Mouse (Mus musculus): ENCODE data around the gene Adra2a. TPM values are rescaled to one million over a fixed set of nuclear protein-coding genes. Genes with fewer than 3 reads are reported as not detected.

Gene Adra2a
- total RNA-seq, 1 experiment from 2014 or later, result 0.23 TPM

DNA sequence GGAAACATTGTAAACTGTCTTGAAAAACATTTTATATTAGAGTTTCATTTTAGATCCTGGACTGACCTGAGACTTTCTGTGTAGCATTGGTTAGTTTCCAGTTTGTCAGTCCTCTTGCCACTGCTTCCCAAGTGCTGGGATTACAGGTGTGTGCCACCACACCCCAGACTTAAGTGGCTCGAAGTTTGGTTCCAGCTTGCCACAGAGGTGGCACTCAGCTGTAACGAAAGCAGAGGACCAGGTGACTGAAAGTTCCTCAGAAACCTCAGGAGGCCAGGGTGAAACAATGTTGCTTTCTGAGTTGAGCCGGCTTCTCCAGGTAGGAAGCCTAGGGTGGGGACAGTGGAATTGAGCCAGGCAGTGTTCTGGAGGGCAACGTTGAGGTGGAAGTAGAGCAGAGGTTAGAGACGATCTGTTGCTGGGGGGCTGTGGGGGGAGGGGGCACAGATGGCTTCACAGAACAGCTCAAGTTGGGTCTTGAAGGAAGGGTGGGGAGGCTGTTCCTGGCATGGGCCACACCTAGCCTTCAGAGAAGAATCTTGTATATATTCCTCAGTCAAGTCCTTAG lies 28.4 kb downstream of the Adra2a start:
- ATAC-seq (ENCODE audit: extremely low read depth, insufficient number of reproducible peaks, low FRiP score, poor library complexity, severe bottlenecking), result no peak

- no peak for ATAC-seq (ENCODE audit: extremely low read depth, insufficient number of reproducible peaks, low FRiP score, poor library complexity, severe bottlenecking)
These were observed 32.7 kb downstream of the Adra2a start for GRCm38 (mm10) chr19:54076362-54077349.

DNA sequence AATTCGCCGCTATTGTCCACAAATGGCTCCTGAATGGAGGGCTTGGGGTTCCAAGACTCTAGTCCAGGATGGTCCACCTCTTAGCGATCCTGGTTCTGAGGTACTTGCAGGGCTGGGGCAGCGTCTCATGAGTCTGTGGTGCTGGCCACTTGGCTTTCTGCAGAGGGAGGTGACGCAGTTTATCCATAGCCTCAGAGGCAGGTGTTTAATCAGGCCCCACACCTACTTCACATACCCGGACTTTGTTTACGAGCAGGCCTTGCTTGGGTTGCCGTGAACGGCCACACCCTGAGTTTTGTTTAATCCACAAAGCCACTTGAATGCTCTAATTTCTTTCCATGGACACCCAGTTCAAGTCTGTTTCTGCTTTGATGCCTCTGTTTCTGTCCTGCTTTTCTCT lies 37.4 kb downstream of the Adra2a start:
- no peak for ATAC-seq (ENCODE audit: extremely low read depth, insufficient number of reproducible peaks, low FRiP score, poor library complexity, severe bottlenecking)

- no peak for ATAC-seq (ENCODE audit: extremely low read depth, insufficient number of reproducible peaks, low FRiP score, poor library complexity, severe bottlenecking)
These were observed 37.8 kb downstream of the Adra2a start for GRCm38 (mm10) chr19:54081716-54082165.

DNA sequence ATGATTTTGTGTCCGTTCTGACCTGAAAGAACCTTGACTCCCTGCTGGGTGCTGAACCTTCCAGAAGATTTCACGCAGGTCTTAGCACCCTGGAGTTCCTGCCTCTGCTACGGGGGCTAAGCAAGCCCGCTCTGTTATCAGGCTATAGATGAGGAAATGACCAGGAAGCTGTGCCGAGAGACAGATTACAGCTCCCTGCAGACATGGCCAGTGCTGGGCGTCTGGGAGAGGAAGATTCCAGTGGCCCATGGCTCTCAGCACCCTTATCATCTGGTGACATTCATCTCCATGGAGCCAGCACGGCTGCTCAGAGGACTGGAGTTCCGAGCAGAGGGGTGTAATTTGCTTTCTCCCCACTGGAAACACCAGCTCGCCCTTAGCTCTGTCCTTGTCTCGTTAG lies 43.4 kb downstream of the Adra2a start:
- ATAC-seq (ENCODE audit: extremely low read depth, insufficient number of reproducible peaks, low FRiP score, poor library complexity, severe bottlenecking), result no peak

- ATAC-seq (ENCODE audit: extremely low read depth, insufficient number of reproducible peaks, low FRiP score, poor library complexity, severe bottlenecking), result no peak
These were observed 49.6 kb downstream of the Adra2a start for GRCm38 (mm10) chr19:54093599-54093998.

DNA sequence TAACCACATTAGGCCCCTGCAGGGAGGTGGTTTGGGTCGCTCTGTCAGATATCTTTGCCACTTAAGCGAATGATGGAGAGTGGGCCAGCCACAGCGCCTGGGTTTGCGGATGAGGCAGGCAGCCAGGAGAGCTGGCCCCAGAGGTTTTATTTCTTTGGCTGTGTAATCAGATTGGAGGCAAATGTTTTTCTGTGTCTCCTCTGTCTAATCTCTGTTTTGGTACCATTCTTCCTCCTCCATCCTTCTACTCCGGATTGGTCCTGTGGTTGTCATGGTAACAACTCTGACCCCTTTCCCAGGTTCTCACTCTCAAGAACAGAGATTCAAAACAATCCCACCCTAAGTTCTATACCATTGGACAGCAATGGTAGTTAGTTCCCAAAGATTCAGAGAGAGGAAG lies 51.8 kb downstream of the Adra2a start:
- ATAC-seq (ENCODE audit: extremely low read depth, insufficient number of reproducible peaks, low FRiP score, poor library complexity, severe bottlenecking), result no peak

DNA sequence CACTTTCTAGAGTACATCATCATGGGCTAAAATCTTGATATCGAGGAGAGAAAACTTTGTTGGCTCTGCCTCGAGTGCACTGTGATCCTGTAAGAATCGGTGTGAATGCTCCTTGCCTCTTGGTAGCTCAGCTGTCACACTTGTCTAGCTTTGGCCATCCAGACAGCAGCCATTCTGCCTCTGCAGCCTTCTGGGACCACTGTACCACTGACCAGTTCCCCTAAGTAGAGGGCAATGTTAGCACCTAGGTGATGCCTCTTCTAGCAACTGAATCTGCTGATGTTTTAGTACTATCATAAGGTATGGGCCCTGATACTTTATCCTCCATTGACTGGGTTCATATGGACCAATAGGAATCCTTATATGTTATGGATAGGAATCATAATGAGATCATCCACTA lies 54.4 kb downstream of the Adra2a start:
- ATAC-seq (ENCODE audit: extremely low read depth, insufficient number of reproducible peaks, low FRiP score, poor library complexity, severe bottlenecking), result no peak

Other genes with a start within 250 kb of the Adra2a start
- gene Pdcd4, start 151.9 kb upstream of the Adra2a start, total RNA-seq (2017), result 162 and 168 TPM in 2 replicates
- 70.9 and 75.4 TPM in 2 replicates for gene Shoc2, start 99.8 kb upstream of the Adra2a start, total RNA-seq (2017)
- 52.3 and 74.0 TPM in 2 replicates for gene Bbip1, start 99.5 kb upstream of the Adra2a start, total RNA-seq (2017)

Measured in neutrophil, adult 5-6 weeks (primary cell).